Mouse (Mus musculus) MEL-GATA-1-ER (cell line): ENCODE measurements around the gene Pih1d1.

Source experiments
- DNase-seq: peaks from one replicate; pipeline ENCODE4 v3.0.0-alpha.2; 2012; ENCODE audit warnings: low read depth; ENCODE audit errors: extremely low read depth

The Pih1d1 gene

DNA sequence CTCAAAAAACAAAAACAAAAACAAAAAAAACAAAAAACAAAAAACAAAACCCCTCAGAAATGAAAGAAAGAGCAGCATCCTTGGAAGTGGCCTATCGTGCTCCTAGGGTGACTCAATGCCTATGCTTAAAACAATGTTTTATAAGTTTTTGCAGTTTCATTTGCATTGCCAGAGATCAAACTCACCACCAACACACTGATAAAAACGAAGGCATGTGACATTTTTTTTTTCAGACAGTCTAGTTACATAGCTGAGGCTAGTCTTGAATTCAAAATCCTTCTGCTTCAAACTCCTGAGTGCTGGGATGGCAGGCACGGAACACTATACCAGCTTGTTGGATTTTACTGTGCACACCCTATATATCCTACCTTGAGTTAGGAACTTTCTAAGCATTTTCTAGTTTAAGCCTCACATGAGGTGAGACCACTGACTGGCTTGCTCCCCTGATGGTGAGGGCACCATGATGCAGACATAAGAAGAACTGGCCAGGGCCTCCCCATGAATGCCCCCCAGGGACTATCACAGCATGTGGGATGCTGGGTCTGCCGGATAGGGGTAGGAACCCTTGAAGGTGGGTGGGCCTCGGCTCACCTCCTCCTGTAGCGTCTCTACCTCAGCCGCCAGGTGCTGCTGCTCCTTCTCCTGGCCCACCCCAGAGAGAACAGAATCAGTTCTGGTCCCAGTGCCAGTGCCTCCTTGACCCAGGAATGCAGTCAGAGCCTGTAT lies 38.6 kb downstream of the Pih1d1 start:
- DNase-seq, result no peak

DNA sequence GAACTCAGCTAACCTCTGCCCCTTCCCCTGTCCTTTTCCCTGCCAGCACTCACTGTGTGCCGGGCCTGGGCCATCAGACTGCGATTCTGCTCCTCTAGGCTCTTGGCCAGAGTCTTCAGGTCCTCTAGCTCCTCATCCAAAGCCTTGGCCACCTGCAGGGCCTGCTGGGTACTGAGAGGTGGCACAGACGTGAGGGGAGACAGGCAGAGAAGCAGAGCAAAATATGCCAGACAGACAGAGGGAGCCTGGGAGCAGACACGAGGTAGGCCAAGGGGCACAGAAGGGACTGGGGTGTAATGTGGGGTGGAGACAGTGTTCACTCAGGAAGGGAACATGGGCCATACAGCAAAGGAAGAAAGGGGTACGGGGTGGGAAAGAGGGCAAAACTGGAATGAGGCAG lies 39.3 kb downstream of the Pih1d1 start:
- no peak for DNase-seq

DNA sequence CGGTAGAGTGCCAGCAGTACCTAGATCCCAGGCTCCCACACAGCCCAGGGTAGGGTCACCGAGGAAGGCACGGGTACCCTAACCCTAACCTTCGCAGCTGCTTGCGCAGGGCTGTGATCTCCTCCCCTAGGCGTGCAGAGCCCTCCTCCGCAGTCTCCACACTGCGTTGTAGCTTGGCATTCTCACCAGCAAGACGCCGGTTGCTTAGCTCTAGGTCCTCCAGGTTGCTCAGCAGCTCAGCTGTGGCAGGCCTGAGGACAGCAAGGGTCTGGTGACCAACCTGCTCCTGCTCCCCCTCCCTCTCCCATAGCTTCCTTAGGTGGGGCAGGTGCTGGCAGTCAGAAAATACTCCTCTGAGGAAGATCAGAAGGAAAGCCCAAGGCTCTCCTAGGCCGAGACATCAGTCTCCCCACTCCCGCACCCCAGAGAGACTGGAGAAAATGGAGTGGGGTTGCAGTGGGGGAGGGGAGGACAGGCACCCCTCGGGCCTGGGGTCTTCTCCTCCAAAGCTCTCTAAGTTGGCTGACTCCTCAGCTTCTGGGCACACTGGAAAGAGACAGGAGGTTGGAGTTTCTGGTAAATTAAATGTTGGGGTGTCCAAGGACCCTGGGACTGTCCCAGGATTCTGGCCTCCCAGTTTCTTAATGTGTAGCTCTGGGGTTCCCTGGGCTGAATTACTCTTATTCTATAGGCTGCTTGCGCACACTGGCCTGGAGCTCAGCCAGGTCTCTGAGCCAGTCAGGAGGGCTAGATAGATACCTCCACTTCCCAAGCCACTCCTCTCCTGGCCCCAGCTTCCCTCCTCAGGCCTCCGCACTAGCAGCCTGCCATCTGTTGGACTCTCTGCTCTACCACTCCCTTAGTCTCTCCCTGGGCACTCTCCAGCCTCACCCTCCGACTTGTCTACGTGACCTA lies 40.0 kb downstream of the Pih1d1 start:
- DNase-seq, result no peak

DNA sequence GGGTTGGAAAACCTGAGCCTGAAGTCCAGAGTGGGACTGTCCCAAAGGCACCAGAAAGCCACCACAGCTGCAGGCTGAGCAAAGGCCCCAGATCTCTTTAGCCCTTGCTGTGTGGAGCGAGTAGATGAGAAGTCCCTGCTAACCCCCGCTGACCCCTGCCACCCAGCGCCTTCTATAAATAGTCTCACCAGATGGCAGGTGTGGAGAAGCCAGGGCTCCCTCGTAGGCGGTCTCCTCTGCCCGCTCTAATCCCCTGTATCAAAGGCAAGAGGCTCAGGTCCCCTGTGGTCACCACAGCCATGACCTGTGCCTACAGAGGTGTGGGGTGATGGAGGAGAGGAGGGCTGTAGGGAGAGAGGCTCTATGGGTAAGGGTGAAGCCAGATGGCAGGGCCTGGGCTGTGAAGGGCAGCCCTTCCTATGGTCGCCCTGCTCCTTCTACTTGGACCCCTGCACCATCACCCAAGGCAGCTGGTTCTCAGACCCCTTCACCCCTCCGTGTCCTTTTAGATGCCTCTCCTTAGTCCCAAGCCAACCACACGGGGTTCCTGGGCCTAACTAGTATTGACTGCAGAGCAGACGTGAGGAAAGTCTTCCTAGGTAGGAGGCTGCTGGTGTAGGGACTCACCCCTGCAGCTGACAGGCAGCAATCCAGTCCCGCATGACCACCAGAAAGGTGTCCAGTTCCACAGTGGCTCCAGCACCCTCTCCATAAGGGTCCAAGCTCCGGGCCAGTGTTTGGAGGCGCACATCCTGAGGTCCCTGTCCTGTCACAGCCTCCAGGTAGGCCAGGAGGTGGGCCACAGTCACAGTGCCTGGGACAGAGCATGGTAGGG lies 41.5 kb downstream of the Pih1d1 start:
- no peak for DNase-seq

DNA sequence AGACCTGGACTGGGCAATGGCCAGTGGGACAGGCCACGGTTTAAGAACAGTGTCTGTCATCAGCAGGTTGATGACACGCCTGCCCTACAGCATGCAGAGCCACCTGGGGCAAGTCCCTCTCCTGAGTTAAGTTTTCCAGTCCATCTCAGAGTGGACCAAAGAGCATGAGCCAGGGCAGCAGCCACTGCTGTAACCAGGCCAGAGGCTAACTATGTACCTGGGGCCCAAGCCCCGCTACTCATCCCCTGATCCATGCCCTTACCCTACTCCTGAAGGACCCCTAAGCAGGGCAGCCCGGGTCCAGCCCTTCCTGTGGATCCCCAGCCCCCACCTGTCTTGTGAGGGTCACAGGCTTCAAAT lies 42.1 kb downstream of the Pih1d1 start:
- DNase-seq, result no peak

DNA sequence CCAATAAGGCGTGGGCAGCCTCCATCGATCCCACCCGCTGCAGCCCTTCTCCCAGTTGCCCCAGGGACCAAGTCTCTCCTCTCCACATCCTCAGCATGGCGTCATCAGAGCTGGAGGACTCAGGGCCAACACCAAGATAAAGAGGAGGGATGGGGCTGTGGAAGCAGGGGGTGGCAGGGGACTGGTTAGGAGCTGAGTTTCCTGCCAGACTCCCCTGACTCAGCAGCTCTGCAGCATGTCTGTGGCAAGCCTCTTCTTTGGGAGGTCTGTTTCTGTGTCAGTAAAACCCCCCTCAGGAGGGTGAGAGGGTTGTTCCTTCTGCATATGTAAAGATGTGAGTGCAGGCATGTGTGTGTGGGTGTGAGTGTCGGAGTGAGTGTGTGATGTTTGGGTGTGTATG lies 42.9 kb downstream of the Pih1d1 start:
- no peak for DNase-seq

DNA sequence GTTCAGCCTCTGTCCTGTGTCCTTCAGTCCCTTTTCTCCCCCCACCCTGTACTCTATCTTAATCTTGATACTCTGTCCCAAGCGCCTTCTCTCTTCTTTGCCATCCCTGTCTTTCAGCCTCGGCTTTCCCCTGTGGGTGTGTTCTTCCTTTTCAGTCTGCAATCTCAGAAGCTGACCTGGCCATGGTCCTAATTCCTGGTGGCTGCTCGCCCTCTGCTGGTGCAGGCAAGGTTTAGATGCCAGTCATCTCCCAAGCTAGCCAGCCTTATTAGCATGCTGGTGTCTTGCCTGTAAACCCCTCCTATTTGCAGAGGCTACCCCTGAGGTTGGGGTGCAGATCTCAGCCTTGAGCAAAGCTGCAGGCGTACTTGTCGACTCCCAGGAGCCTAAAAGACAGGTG lies 44.3 kb downstream of the Pih1d1 start:
- DNase-seq, result no peak

DNA sequence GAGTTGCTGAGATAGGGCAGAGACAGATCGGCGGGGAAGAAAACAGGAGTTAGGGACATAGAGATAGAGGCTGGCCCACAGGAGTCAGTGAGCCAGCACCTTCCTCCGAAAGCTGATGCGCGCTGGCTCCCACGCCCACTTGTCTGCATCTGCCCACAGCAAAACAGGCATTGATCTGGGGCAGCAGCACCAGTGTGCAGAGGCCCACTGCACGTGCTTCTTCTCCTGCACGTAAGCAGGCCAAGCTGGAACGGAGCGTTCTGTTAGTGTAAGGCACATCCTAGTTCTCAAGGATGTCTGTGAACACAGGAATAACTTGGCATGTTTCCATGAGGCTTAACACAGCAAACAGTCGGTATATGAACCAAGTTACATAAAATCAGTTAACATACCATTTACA lies 44.9 kb downstream of the Pih1d1 start:
- DNase-seq, result no peak

DNA sequence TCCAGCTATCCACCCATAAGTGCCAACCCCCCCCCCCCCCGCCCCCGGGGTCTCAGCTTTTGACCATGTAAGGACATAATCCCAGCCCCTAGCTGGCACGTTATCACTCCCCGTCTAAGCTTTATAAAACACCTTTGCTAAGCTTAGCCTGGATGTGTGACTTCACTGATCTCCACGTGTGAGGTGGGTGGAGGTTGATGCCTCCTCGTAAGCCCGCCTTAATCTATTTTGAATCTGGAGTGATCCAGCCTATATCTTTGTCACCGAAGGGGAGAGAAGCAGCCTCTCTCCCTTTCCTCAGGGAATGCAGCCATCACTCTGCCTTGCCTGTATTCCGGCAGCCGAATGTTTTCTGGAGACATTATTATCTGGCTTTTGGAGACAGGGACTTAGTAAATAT lies 48.6 kb downstream of the Pih1d1 start:
- no peak for DNase-seq

DNA sequence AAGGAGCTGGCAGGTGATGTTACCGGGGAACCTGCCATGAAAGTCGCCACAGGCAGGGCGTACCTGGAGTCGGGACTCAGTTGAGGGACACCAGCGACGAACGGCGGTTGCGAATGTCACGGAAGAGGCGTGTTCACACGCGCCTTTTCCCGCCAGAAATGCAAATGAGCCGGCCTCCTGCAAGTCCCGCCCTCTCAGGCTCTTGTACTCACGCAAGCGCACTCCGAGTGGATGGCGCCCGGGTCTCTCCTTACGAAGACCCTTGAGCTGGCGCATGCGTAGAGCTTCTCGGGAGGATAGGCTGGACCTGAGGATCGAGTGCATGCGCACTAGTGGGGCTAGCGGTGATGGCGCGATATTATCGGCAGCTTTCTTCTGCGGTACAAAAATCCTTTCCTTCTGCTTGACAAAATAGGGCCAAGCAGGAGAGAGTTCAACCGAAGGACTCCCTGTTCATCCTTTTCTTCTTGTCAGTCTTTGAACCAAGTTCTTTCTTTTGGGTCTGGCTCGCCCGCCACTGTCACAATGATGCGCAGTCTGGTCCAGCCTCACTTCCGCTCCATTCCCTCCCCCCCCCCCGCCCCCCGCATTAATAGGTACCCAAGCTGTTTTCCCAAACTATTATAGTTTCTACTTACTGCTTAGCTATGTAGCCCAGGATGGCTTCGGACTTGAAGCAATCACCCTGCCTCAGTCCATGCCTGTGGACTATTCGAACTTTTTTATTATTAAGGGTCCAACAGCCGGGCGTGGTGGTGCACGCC lies 50.5 kb downstream of the Pih1d1 start, which contains the start of gene Ccdc155:
Gene Ccdc155, minus strand, starts transcription at position 513 of the 764 bp plus-strand sequence.
- DNase-seq, result peak; percentile 93

DNA sequence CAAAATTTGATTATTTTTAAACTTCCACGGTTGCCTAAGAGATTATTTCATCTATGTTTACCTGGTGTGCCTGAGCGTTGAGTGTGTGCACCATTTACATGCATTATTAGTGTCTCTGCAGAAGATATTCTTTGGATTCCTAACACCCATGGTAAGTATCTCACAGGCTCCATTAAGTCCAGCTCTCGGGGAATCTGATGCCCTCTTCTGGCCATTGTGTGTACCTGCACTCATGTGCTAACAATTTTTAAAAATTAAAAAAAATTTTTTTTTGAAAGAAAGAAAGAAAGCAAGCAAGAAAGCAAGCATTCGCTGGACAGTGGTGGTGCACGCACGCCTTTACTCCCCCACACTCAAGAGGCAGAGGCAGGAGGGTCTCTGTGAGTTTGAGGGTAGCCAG lies 54.2 kb downstream of the Pih1d1 start:
- no peak for DNase-seq
